Mouse (Mus musculus): Measurements from ENCODE around the gene Ntn3.

- TF ChIP-seq CTCF (IDR thresholded peaks at IDR 0.05; ENCODE audit: control insufficient read depth, insufficient read depth, low read length) (no peak), POLR2A (IDR thresholded peaks at IDR 0.05; ENCODE audit: borderline replicate concordance, control insufficient read depth, low read depth, low read length) (no peak)
Observed at GRCm38 (mm10) chr17:24193268-24193667, 16.1 kb downstream of the Ntn3 start.
